Mouse (Mus musculus) lung, postnatal 4 days (tissue): ENCODE measurements at regions not wholly inside any gene's neighbourhood (a gene's known extent, or its start where the extent isn't known, plus 50 kb on each side); places are given as distances from the start of the nearest gene placed in this dataset.

Experiments used
- DNase-seq, 2 experiments: peaks; one replicate each; pipeline ENCODE4 v3.0.0; 2021

- no peak for DNase-seq
Observed at GRCm38 (mm10) chr5:119158171-119158570, 512.3 kb upstream of the Tbx3 start.

- no peak for DNase-seq
Observed at GRCm38 (mm10) chr5:119162132-119162675, 508.3 kb upstream of the Tbx3 start.

GRCm38 (mm10) chr5:119167718-119168117 lies 502.8 kb upstream of the Tbx3 start:
- peak; percentile 69 to 78 for DNase-seq

GRCm38 (mm10) chr5:119169274-119169673 lies 501.2 kb upstream of the Tbx3 start:
- DNase-seq: no peak

GRCm38 (mm10) chr5:119171626-119172025 lies 498.8 kb upstream of the Tbx3 start:
- no peak for DNase-seq

GRCm38 (mm10) chr5:119178805-119179204 lies 491.7 kb upstream of the Tbx3 start:
- DNase-seq: no peak

- DNase-seq: peak in 1 of 2 experiments; percentile 29
Observed at GRCm38 (mm10) chr5:119183545-119184047, 486.9 kb upstream of the Tbx3 start.

GRCm38 (mm10) chr5:119186611-119187010 lies 483.9 kb upstream of the Tbx3 start:
- DNase-seq: no peak

GRCm38 (mm10) chr5:119188476-119188875 lies 482.0 kb upstream of the Tbx3 start:
- no peak for DNase-seq

- no peak for DNase-seq
Observed at GRCm38 (mm10) chr5:119193699-119194681, 476.5 kb upstream of the Tbx3 start.

GRCm38 (mm10) chr5:119199906-119200305 lies 470.6 kb upstream of the Tbx3 start:
- no peak for DNase-seq

- DNase-seq: no peak
Observed at GRCm38 (mm10) chr5:119201251-119201650, 469.2 kb upstream of the Tbx3 start.

- peak; percentile 17 to 45 for DNase-seq
Observed at GRCm38 (mm10) chr5:119204736-119205135, 465.7 kb upstream of the Tbx3 start.

GRCm38 (mm10) chr5:119208077-119208476 lies 462.4 kb upstream of the Tbx3 start:
- DNase-seq: no peak

GRCm38 (mm10) chr5:119213196-119213595 lies 457.3 kb upstream of the Tbx3 start:
- DNase-seq: peak in 1 of 2 experiments; percentile 18

- DNase-seq: no peak
Observed at GRCm38 (mm10) chr5:119213692-119214357, 456.6 kb upstream of the Tbx3 start.

- DNase-seq: no peak
Observed at GRCm38 (mm10) chr5:119214937-119215336, 455.5 kb upstream of the Tbx3 start.

- no peak for DNase-seq
Observed at GRCm38 (mm10) chr5:119215364-119215763, 455.1 kb upstream of the Tbx3 start.

GRCm38 (mm10) chr5:119216146-119216545 lies 454.3 kb upstream of the Tbx3 start:
- no peak for DNase-seq

GRCm38 (mm10) chr5:119217077-119217476 lies 453.4 kb upstream of the Tbx3 start:
- no peak for DNase-seq

GRCm38 (mm10) chr5:119228691-119229090 lies 441.8 kb upstream of the Tbx3 start:
- no peak for DNase-seq

GRCm38 (mm10) chr5:119232941-119233340 lies 437.5 kb upstream of the Tbx3 start:
- no peak for DNase-seq

- DNase-seq: no peak
Observed at GRCm38 (mm10) chr5:119235884-119236283, 434.6 kb upstream of the Tbx3 start.
